Mouse (Mus musculus) midbrain, postnatal 0 days (tissue): ENCODE data around the gene Tmem98. TPM values are rescaled to one million over a fixed set of nuclear protein-coding genes. Genes with fewer than 3 reads are reported as not detected.

Source experiments
- ATAC-seq: fragments of 200-750 bp; cut with Nextera tagmentation; 2 replicates; pipeline ENCODE4 v1.8.0; 2017; ENCODE audit warnings: moderate number of reproducible peaks, mild to moderate bottlenecking, moderate TSS enrichment, moderate library complexity; ENCODE audit not compliant: low FRiP score
- DNase-seq: peaks from one replicate; pipeline ENCODE4 v3.0.0-alpha.2; 2015; ENCODE audit warnings: low spot score
- H3K27ac ChIP-seq: fragments of 300-500 bp; sonication (generic); 2 replicates; pipeline ENCODE4 v1.5.1; 2014; ENCODE audit warnings: low read depth, mild to moderate bottlenecking, low read length, mixed read lengths
- H3K27me3 ChIP-seq: fragments of 300-500 bp; sonication (generic); 2 replicates; pipeline ENCODE4 v1.6.1; 2014; ENCODE audit warnings: low read length, control low read depth, mixed read lengths; ENCODE audit not compliant: insufficient read depth
- H3K36me3 ChIP-seq: fragments of 300-500 bp; sonication (generic); 2 replicates; pipeline ENCODE4 v1.6.1; 2014; ENCODE audit warnings: low read length, control low read depth, mixed read lengths; ENCODE audit not compliant: insufficient read depth
- H3K4me1 ChIP-seq: fragments of 300-500 bp; sonication (generic); 2 replicates; pipeline ENCODE4 v1.6.1; 2014; ENCODE audit warnings: mild to moderate bottlenecking, control low read depth, antibody characterized with exemption, low read length, mixed read lengths; ENCODE audit not compliant: insufficient read depth
- H3K4me2 ChIP-seq: fragments of 300-500 bp; sonication (generic); 2 replicates; pipeline ENCODE4 v1.6.1; 2014; ENCODE audit warnings: low read depth, mild to moderate bottlenecking, low read length, mixed read lengths; ENCODE audit not compliant: poor library complexity, severe bottlenecking
- H3K4me3 ChIP-seq: fragments of 300-500 bp; sonication (generic); 2 replicates; pipeline ENCODE4 v1.5.1; 2014; ENCODE audit warnings: low read depth, mild to moderate bottlenecking, low read length, moderate library complexity
- H3K9ac ChIP-seq: fragments of 300-500 bp; sonication (generic); replicated peaks from 2 replicates; pipeline ENCODE4 v1.6.1; 2014; ENCODE audit warnings: mild to moderate bottlenecking, low read length, moderate library complexity, mixed read lengths; ENCODE audit not compliant: poor library complexity, severe bottlenecking
- H3K9me3 ChIP-seq: fragments of 300-500 bp; sonication (generic); 2 replicates; pipeline ENCODE4 v1.6.1; 2016; ENCODE audit warnings: low read length, control low read depth
- CTCF ChIP-seq: IDR thresholded peaks from 2 replicates; pipeline ENCODE4 v1.5.1; 2016; ENCODE audit warnings: antibody characterized with exemption, mild to moderate bottlenecking
- WGBS: fragments of 180-500 bp; shearing (Covaris S2); extraction: QIAGEN DNeasy Blood & Tissue Kit; methylation state at CpG from one replicate; pipeline ENCODE4 v1.1.7; 2014; 5-methylcytosine and 5-hydroxymethylcytosine counted together
- polyA plus RNA-seq: library from polyadenylated mRNA; unstranded; fragments of >200 nt; fragmentation: Nextera tagmentation; extraction: Ambion mirVana; gene quantifications from 2 replicates; pipeline ENCODE4 v1.2.1, GENCODE M21; 2015
- total RNA-seq: library from RNA; depleted of rRNA; stranded (reverse); fragments of >200 nt; gene quantifications from 2 replicates; pipeline ENCODE4 v1.2.3, GENCODE M21; 2014

Tmem98 gene
- total and polyA plus RNA-seq, 2 experiments from 2014 or later: 12.6 TPM

DNA sequence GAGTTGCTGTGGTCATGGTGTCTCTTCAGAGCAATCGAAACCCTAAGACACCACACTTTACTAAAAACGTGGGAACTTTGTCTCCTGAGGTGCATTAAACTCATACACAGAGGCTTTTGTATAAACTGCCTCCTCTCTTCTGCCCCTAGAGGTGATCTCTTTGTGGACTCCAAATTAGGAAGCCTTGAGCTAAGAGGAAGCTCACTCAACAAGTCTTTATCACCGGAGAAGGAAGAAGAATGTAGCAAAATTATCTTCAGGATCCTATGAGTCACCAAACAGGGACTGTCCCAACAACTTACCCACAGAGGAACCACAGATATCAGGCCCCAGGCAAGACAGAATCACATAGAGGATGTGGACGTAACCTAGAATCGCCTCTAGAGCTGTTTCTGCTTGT lies 24.3 kb upstream of the Tmem98 start:
- no peaks in the 10 kb centered on the region for H3K27me3 ChIP-seq
- no peaks in the 10 kb centered on the region for H3K9me3 ChIP-seq
- DNase-seq (no peak), ATAC-seq (no peak)
- H3K9ac ChIP-seq: no peak overlapping the region
- H3K36me3 ChIP-seq: no peaks in the 10 kb centered on the region
- WGBS: 86% methylated on average over 5 of the region's 5 CpGs
- no peaks in the 10 kb centered on the region for H3K4me1 ChIP-seq
- no peak overlapping the region for H3K27ac ChIP-seq
- no peak for TF ChIP-seq CTCF
- H3K4me2 ChIP-seq: no peak overlapping the region
- H3K4me3 ChIP-seq: no peak overlapping the region

DNA sequence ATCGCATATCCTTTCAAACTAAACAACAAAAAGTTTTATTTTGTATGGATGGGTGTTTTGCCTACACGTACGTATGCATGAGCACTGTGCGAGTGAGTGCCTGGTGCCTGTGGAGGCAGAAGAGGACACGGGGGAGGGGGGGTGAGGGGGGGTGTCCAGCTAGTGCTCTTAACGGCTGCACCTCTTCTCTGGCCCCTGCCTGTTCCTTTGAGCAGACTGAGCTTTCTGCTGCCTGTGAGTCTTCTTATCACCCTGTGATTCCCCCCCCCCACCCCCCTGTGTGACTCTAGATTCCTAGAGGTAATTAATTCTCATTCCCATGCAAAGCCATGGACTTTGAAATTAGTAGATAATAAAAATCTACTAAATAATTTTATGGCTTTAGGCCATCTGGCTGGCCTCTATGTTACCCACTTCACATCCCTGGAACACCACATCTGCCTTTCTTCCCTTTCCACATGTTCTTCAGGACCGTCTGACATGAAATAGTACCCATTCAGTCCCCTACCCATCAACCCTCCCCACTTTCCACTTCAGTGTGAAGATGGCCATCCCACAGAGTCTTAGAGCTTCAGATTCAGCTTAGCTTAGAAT lies 20.2 kb upstream of the Tmem98 start:
- no peak for TF ChIP-seq CTCF
- H3K27ac ChIP-seq: no peak overlapping the region
- H3K36me3 ChIP-seq: no peaks in the 10 kb centered on the region
- no peak overlapping the region for H3K4me3 ChIP-seq
- no peaks in the 10 kb centered on the region for H3K4me1 ChIP-seq
- H3K4me2 ChIP-seq: no peak overlapping the region
- H3K27me3 ChIP-seq: no peaks in the 10 kb centered on the region
- 70% methylated on average over 7 of the region's 7 CpGs for WGBS
- no peak for DNase-seq
- no peaks in the 10 kb centered on the region for H3K9me3 ChIP-seq
- no peak for ATAC-seq
- H3K9ac ChIP-seq: no peak overlapping the region

DNA sequence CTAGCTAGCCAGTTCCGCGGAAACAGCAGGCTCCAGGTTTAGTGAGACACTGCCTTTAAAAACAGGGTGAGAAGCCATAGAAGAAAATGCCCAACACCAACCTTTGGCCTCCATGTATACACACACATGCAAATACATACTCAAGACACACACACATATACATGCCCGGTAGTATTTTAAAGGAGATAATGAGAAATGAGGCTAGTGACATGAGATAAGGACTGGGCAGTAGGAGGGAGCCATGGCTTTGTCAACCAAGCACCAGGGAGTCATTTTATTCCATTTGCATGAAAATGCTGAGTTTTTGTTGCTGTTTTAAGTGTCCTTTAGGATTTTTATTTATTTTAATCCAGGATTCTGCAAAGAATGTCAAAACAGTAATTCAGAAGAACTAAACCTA lies 19.6 kb upstream of the Tmem98 start:
- DNase-seq: no peak
- Histone ChIP-seq H3K9ac (no peak overlapping the region), H3K4me1 (no peaks in the 10 kb centered on the region), H3K9me3 (no peaks in the 10 kb centered on the region), H3K27me3 (no peaks in the 10 kb centered on the region), H3K27ac (no peak overlapping the region), H3K4me2 (no peak overlapping the region), H3K4me3 (no peak overlapping the region), H3K36me3 (no peaks in the 10 kb centered on the region)
- WGBS: 73% methylated on average over 3 of the region's 3 CpGs
- ATAC-seq: no peak
- TF ChIP-seq CTCF: no peak

DNA sequence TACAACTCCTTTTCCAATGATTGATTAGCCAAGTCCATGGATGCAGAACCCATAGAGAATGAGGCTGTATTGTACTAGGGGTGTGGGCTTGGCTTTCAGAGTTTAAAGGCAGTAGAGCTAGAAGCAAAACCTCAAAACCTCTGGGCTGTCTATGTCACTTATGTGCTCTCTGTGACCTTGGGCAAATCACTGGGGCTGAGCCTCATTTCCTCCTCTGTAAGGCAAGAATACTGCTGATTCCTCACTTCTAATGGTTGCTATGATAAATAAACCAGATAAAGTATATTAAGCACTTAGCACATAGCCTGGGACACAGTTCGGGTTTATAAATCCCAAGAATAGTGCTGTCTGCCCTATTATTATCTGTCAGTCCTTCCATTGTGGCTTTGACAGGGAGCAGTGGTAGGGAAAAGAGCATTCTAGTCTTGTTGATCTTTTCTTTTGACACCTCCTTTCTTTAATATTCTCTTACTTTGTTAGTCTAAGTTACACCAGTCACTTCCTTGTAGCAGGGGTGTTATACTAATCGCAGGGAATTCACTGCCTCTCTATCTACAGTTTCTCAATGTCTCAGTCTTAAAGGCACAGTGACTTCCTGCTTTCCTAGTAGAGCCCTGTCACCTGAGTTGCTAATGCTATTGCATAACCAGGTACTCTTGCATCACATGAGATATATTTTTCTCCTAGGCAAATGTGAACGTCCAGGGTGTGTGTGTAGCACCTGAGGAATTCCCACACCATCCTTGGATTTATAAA lies 18.1 kb upstream of the Tmem98 start:
- H3K9me3 ChIP-seq: no peaks in the 10 kb centered on the region
- DNase-seq (no peak), ATAC-seq (no peak)
- H3K9ac ChIP-seq: no peak overlapping the region
- H3K4me1 ChIP-seq: no peaks in the 10 kb centered on the region
- H3K27ac ChIP-seq: no peak overlapping the region
- H3K27me3 ChIP-seq: no peaks in the 10 kb centered on the region
- no peak overlapping the region for H3K4me2 ChIP-seq
- no peak overlapping the region for H3K4me3 ChIP-seq
- TF ChIP-seq CTCF: no peak
- H3K36me3 ChIP-seq: no peaks in the 10 kb centered on the region
- 73% methylated on average over 3 of the region's 3 CpGs for WGBS

DNA sequence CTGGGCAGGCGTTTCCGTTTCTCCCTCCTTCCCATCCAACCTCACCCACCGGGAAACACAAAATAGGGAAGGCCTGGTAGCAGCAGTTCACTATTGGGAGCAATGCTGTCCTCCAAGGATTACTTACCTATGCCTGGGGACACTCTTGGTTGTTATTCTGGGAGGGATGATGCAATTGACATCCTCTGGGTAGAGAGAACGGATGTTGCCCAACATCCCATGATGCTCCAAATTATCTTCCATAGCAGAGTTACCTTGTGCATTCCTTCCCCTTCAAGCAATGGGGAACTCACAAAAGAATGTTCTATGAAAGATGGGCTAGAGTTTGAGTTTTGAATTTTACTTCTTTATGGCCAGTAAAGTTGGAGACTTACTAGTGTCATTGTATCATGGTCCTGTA lies 16.6 kb upstream of the Tmem98 start:
- 92% methylated on average over 4 of the region's 4 CpGs for WGBS
- no peak overlapping the region for H3K4me2 ChIP-seq
- H3K4me3 ChIP-seq: no peak overlapping the region
- H3K27ac ChIP-seq: no peak overlapping the region
- H3K9ac ChIP-seq: no peak overlapping the region
- no peak for TF ChIP-seq CTCF
- H3K36me3 ChIP-seq: no peaks in the 10 kb centered on the region
- no peak for ATAC-seq
- DNase-seq: no peak
- no peaks in the 10 kb centered on the region for H3K27me3 ChIP-seq
- no peaks in the 10 kb centered on the region for H3K4me1 ChIP-seq
- H3K9me3 ChIP-seq: no peaks in the 10 kb centered on the region

DNA sequence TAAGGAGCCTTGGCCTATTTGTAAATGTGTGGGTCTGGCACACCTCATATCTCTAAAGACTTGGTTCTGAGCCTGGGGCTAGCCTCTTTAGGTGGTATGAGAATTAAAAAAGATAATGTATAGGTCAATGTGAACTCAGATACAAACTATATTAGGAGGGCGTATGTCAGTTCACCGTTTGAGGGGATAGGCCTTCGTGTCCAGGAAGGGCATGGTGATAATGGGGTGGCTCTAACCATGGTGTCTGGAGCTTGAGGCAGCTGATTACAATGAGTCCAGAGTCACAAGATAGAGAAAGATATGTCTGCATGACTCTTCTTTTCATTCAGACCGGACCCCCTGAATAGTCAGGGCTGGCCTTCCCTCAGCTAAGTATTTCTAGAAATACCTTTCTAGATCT lies 15.7 kb upstream of the Tmem98 start:
- H3K9ac ChIP-seq: no peak overlapping the region
- no peaks in the 10 kb centered on the region for H3K9me3 ChIP-seq
- no peaks in the 10 kb centered on the region for H3K36me3 ChIP-seq
- H3K4me3 ChIP-seq: no peak overlapping the region
- H3K27ac ChIP-seq: no peak overlapping the region
- no peak for DNase-seq
- ATAC-seq: no peak
- H3K27me3 ChIP-seq: no peaks in the 10 kb centered on the region
- 90% methylated on average over 4 of the region's 4 CpGs for WGBS
- TF ChIP-seq CTCF: no peak
- H3K4me1 ChIP-seq: no peaks in the 10 kb centered on the region
- H3K4me2 ChIP-seq: no peak overlapping the region
